In genomic region chr12:28416957-28417356, GRCm38 (mm10) we compare ENCODE assay signal across 26 mouse cellular contexts.
A peak's percentile ranks its signal among the peaks of the same experiment; 100 is the strongest.
DNase-seq lines count a peak whose midpoint lies in the region; ATAC-seq and TF ChIP-seq lines count a peak whose summit lies in the region.
"Had no signal": no experiment of that assay in that cellular context is flagged by ENCODE, and none has a peak within 500 bp of the region (broad histone marks: within the 10 kb centered on the region; RNA-seq: fewer than 3 reads in every experiment).

No protein-coding gene starts in this region.

- no peaks in the 10 kb centered on the region for H3K27me3 ChIP-seq in embryonic facial prominence, embryonic 14.5 days (replicated peaks; ENCODE audit: control insufficient read depth, insufficient read depth, low read length)
- H3K27me3 ChIP-seq in embryonic facial prominence, embryonic 10.5 days (replicated peaks; ENCODE audit: low read depth, poor library complexity, severe bottlenecking): no peaks in the 10 kb centered on the region
- H3K27me3 ChIP-seq in kidney, postnatal 0 days (ENCODE audit: insufficient read depth, low read length): no peaks in the 10 kb centered on the region
- H3K27me3 ChIP-seq in midbrain, postnatal 0 days (ENCODE audit: insufficient read depth, low read length): no peaks in the 10 kb centered on the region
- H3K27me3 ChIP-seq in midbrain, embryonic 14.5 days (ENCODE audit: control insufficient read depth, insufficient read depth, low read length): no peaks in the 10 kb centered on the region
- H3K27me3 ChIP-seq: CH12.LX; heart, embryonic 13.5 days; limb, embryonic 12.5 days; liver, embryonic 15.5 days had no signal

- no peaks in the 10 kb centered on the region; the same call in 1 of the 2 replicates for H3K4me1 ChIP-seq in embryonic facial prominence, embryonic 14.5 days (ENCODE audit: control insufficient read depth, insufficient read depth, low read length)
- H3K4me1 ChIP-seq in embryonic facial prominence, embryonic 10.5 days: no peaks in the 10 kb centered on the region
- H3K4me1 ChIP-seq in kidney, postnatal 0 days (replicated peaks; ENCODE audit: insufficient read depth, low read length): no peaks in the 10 kb centered on the region
- H3K4me1 ChIP-seq in midbrain, postnatal 0 days (ENCODE audit: insufficient read depth, low read length): no peaks in the 10 kb centered on the region
- no peaks in the 10 kb centered on the region for H3K4me1 ChIP-seq in midbrain, embryonic 14.5 days (ENCODE audit: control insufficient read depth, insufficient read depth, low read length)
- H3K4me1 ChIP-seq: heart, embryonic 13.5 days; limb, embryonic 12.5 days; liver, embryonic 15.5 days; midbrain, embryonic 10.5 days had no signal

- 72% methylated on average over 4 of the region's 4 CpGs for WGBS in embryonic facial prominence, embryonic 14.5 days
- 87% methylated on average over 4 of the region's 4 CpGs for WGBS in embryonic facial prominence, embryonic 10.5 days
- WGBS in kidney, postnatal 0 days: 68% methylated on average over 4 of the region's 4 CpGs
- 81% methylated on average over 4 of the region's 4 CpGs for WGBS in midbrain, postnatal 0 days
- 86% methylated on average over 4 of the region's 4 CpGs for WGBS in midbrain, embryonic 14.5 days

- H3K9ac ChIP-seq in embryonic facial prominence, embryonic 14.5 days (ENCODE audit: low read depth, low read length): no peak overlapping the region
- no peak overlapping the region for H3K9ac ChIP-seq in kidney, postnatal 0 days (ENCODE audit: low read depth, low read length)
- no peak overlapping the region for H3K9ac ChIP-seq in midbrain, postnatal 0 days (replicated peaks; ENCODE audit: low read length, poor library complexity, severe bottlenecking)
- no peak overlapping the region for H3K9ac ChIP-seq in midbrain, embryonic 14.5 days (replicated peaks; ENCODE audit: low read length)
- H3K9ac ChIP-seq: heart, embryonic 13.5 days; limb, embryonic 12.5 days; liver, embryonic 15.5 days; lung, embryonic 14.5 days had no signal

- no peak for ATAC-seq in embryonic facial prominence, embryonic 14.5 days (ENCODE audit: low read depth)
- ATAC-seq in kidney, postnatal 0 days (replicated peaks; ENCODE audit: low FRiP score, low read depth): no peak
- no peak for ATAC-seq in midbrain, postnatal 0 days (ENCODE audit: low FRiP score)
- no peak for ATAC-seq in midbrain, embryonic 14.5 days (ENCODE audit: low FRiP score, low TSS enrichment)
- ATAC-seq: forebrain, embryonic 16.5 days; intestine, embryonic 16.5 days had no signal

- peak; percentile 50 for TF ChIP-seq CTCF in kidney, postnatal 0 days (IDR thresholded peaks at IDR 0.05; ENCODE audit: low read depth)
- peak; percentile 60 for TF ChIP-seq CTCF in midbrain, postnatal 0 days (IDR thresholded peaks at IDR 0.05)

- DNase-seq in embryonic facial prominence, embryonic 14.5 days (ENCODE audit: low spot score): peak; percentile 20
- DNase-seq in embryonic facial prominence, embryonic 10.5 days (ENCODE audit: low spot score): no peak
- peak; percentile 9 for DNase-seq in kidney, postnatal 0 days (ENCODE audit: low spot score)
- no peak for DNase-seq in kidney, postnatal 10 days
- DNase-seq in midbrain, postnatal 0 days (ENCODE audit: low spot score): peak; percentile 35
- DNase-seq in midbrain, embryonic 14.5 days: no peak
- DNase-seq in yolk sac, embryonic 10.5 days (ENCODE audit: low spot score): no peak
- DNase-seq in spleen, postnatal 36 days (ENCODE audit: low spot score in 2 of 2): no peak
- DNase-seq: adrenal gland, postnatal 14 days; cerebellum, adult 18-20 months; gastrocnemius, postnatal 10 days; heart, postnatal 14 days; kidney, adult 9 months; kidney, postnatal 25 days; lung, embryonic 14.5 days; lung, postnatal 14 days; right cerebral cortex, postnatal 25 days; thymus, adult 18-20 months; thymus, postnatal 25 days had no signal

- 0 out of 2 replicates have a peak, but pooled peaks cover 3% of the 10 kb centered on the region for H3K9me3 ChIP-seq in embryonic facial prominence, embryonic 14.5 days (ENCODE audit: control insufficient read depth, low read length)
- H3K9me3 ChIP-seq in embryonic facial prominence, embryonic 10.5 days: peaks cover 8% of the 10 kb centered on the region; the same call in 1 of the 2 replicates
- H3K9me3 ChIP-seq in kidney, postnatal 0 days (replicated peaks; ENCODE audit: low read length): no peaks in the 10 kb centered on the region
- H3K9me3 ChIP-seq in midbrain, postnatal 0 days (ENCODE audit: low read length): no peaks in the 10 kb centered on the region
- no peaks in the 10 kb centered on the region for H3K9me3 ChIP-seq in midbrain, embryonic 14.5 days (ENCODE audit: control insufficient read depth, low read length)
- H3K9me3 ChIP-seq: heart, embryonic 13.5 days; liver, embryonic 15.5 days had no signal

- H3K4me2 ChIP-seq in embryonic facial prominence, embryonic 14.5 days (ENCODE audit: low read depth, low read length): no peak overlapping the region
- H3K4me2 ChIP-seq in kidney, postnatal 0 days (ENCODE audit: low read length): no peak overlapping the region
- no peak overlapping the region for H3K4me2 ChIP-seq in midbrain, postnatal 0 days (ENCODE audit: low read depth, low read length, poor library complexity, severe bottlenecking)
- H3K4me2 ChIP-seq in midbrain, embryonic 14.5 days (ENCODE audit: low read length): no peak overlapping the region
- H3K4me2 ChIP-seq: heart, embryonic 13.5 days; limb, embryonic 12.5 days; liver, embryonic 15.5 days; lung, embryonic 14.5 days had no signal

- no peak overlapping the region for H3K27ac ChIP-seq in embryonic facial prominence, embryonic 14.5 days (replicated peaks; ENCODE audit: low read depth, low read length)
- H3K27ac ChIP-seq in embryonic facial prominence, embryonic 10.5 days (replicated peaks): no peak overlapping the region
- no peak overlapping the region for H3K27ac ChIP-seq in kidney, postnatal 0 days
- no peak overlapping the region for H3K27ac ChIP-seq in midbrain, postnatal 0 days (ENCODE audit: low read depth, low read length)
- H3K27ac ChIP-seq in midbrain, embryonic 14.5 days (replicated peaks; ENCODE audit: low read depth, low read length): no peak overlapping the region
- H3K27ac ChIP-seq: heart, embryonic 13.5 days; limb, embryonic 12.5 days; liver, embryonic 15.5 days; midbrain, embryonic 10.5 days had no signal

- H3K4me3 ChIP-seq in embryonic facial prominence, embryonic 14.5 days (ENCODE audit: low read depth, low read length): no peak overlapping the region
- H3K4me3 ChIP-seq in embryonic facial prominence, embryonic 10.5 days: no peak overlapping the region
- no peak overlapping the region for H3K4me3 ChIP-seq in kidney, postnatal 0 days (replicated peaks; ENCODE audit: low read depth, low read length)
- H3K4me3 ChIP-seq in midbrain, postnatal 0 days (ENCODE audit: low read depth, low read length): no peak overlapping the region
- no peak overlapping the region for H3K4me3 ChIP-seq in midbrain, embryonic 14.5 days (replicated peaks; ENCODE audit: low read depth, low read length)
- H3K4me3 ChIP-seq: heart, embryonic 13.5 days; limb, embryonic 12.5 days; liver, embryonic 15.5 days; midbrain, embryonic 10.5 days had no signal

- no peaks in the 10 kb centered on the region for H3K36me3 ChIP-seq in embryonic facial prominence, embryonic 14.5 days (ENCODE audit: control insufficient read depth, insufficient read depth, low read length)
- H3K36me3 ChIP-seq in embryonic facial prominence, embryonic 10.5 days (replicated peaks): peaks cover 3% of the 10 kb centered on the region; the same call in 1 of the 2 replicates
- H3K36me3 ChIP-seq in kidney, postnatal 0 days (ENCODE audit: insufficient read depth, low read length): no peaks in the 10 kb centered on the region
- no peaks in the 10 kb centered on the region for H3K36me3 ChIP-seq in midbrain, postnatal 0 days (ENCODE audit: insufficient read depth, low read length)
- no peaks in the 10 kb centered on the region for H3K36me3 ChIP-seq in midbrain, embryonic 14.5 days (ENCODE audit: control insufficient read depth, insufficient read depth, low read length)
- H3K36me3 ChIP-seq: heart, embryonic 13.5 days; limb, embryonic 12.5 days; liver, embryonic 15.5 days; midbrain, embryonic 10.5 days had no signal

Comparison
In these comparisons a context has a peak if more than half of its experiments do, and no peak if none do; other contexts are left out.
1. DNase-seq: peak in embryonic facial prominence, embryonic 14.5 days (single experiment), kidney, postnatal 0 days (single experiment) and midbrain, postnatal 0 days (single experiment); none in embryonic facial prominence, embryonic 10.5 days (single experiment), kidney, postnatal 10 days (single experiment), midbrain, embryonic 14.5 days (single experiment), yolk sac, embryonic 10.5 days (single experiment) and spleen, postnatal 36 days (0 of 2).